Mouse (Mus musculus): ENCODE data around the gene Col4a1. TPM values are rescaled to one million over a fixed set of nuclear protein-coding genes. Genes with fewer than 3 reads are reported as not detected.

Col4a1 gene
- polyA plus RNA-seq, 1 experiment from 2014 or later: 143 TPM

DNA sequence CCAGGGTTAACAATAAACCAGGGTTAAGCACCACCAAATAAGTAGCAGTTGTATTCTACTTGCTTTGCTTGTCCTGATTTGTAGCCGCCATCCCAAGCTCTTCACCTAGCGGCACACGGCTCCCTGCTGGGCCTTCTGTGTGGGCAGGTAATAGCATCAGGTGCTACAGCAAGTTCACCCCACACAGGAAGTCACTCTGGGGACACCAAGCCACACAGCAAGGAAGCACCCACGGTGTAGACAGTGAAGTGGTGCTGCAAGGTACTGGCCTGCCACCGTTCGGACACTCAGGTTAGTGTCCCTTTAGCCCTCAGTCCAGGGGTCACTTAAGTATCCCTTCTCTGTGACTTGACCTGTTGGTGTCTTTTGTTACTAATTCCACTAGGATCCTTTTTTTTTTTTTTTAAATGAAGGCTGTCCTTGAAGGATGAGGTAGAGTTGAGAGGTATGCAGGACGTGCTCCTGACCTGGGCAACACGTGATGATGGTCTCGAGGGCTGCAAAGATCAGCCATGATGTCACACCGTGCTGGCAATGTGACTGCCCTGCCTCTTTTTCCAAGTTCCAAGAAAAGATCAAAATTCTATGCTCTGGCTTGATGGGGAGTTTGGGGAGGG is 57.6 kb downstream of the Col4a1 start:
- Histone ChIP-seq H3K36me3 (no peaks in the 10 kb centered on the region), H3K4me3 (no peak overlapping the region), H3K27ac (no peak overlapping the region), H3K9me3 (no peaks in the 10 kb centered on the region), H3K4me1 (peaks cover 73% of the 10 kb centered on the region), H3K27me3 (ENCODE audit: insufficient read depth, poor library complexity, severe bottlenecking) (no peaks in the 10 kb centered on the region)
- 80% methylated on average over 10 of the region's 10 CpGs for WGBS
- no peak for DNase-seq (ENCODE audit: low spot score)

GRCm38 (mm10) chr8:11254510-11254909 is 58.1 kb downstream of the Col4a1 start:
- Histone ChIP-seq H3K4me1 (peaks cover 73% of the 10 kb centered on the region), H3K4me3 (no peak overlapping the region), H3K27ac (peak overlapping the region; percentile 57), H3K36me3 (no peaks in the 10 kb centered on the region), H3K9me3 (no peaks in the 10 kb centered on the region), H3K27me3 (ENCODE audit: insufficient read depth, poor library complexity, severe bottlenecking) (no peaks in the 10 kb centered on the region)
- DNase-seq (ENCODE audit: low spot score): no peak
- WGBS: 66% methylated on average over 2 of the region's 2 CpGs

DNA sequence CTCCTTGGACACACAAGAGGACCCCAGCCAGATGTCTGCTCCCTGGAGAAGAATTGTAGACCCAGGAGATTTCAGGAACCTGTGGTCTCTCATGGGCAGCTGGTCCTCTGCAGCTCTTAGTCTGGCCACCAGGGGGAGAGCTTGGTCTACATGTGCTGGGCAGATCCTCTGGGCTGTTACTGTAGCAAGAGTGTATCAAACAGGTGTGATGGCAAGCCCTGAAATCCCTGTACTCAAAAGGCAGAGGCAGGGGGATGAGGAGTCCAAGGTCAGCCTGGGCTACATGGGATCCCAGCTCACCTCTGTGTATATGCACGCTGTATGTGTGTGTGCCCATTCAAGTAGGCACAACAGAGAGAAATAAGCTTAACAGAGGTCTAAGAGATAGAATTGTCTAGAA is 59.1 kb downstream of the Col4a1 start:
- no peaks in the 10 kb centered on the region for H3K9me3 ChIP-seq
- peak overlapping the region; percentile 79; the same call in 1 of the 2 replicates for H3K27ac ChIP-seq
- no peak overlapping the region for H3K4me3 ChIP-seq
- H3K36me3 ChIP-seq: no peaks in the 10 kb centered on the region
- H3K27me3 ChIP-seq (ENCODE audit: insufficient read depth, poor library complexity, severe bottlenecking): no peaks in the 10 kb centered on the region
- H3K4me1 ChIP-seq: peaks cover 72% of the 10 kb centered on the region
- 53% methylated on average over 1 of the region's 1 CpGs for WGBS
- DNase-seq (ENCODE audit: low spot score): peak; percentile 88

DNA sequence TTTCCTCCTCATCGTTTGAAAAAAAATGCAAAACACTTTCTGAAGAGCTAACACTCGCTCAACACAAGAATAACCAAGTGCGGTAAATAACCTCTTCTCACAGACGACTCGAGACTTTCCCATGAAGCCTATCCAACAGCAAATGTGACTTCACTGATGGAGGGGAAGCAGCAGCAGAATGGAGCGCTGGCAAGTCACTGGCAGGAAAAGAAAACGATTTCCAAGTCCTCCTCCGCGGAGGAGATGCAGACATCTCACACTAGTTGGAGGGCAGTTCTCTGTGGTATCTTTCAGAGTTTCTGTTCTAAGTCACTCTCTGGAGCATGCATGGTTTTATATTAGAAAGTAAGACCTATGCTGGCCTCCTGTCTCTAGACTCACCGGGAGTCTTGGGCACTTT is 59.6 kb downstream of the Col4a1 start:
- DNase-seq (ENCODE audit: low spot score): no peak
- no peaks in the 10 kb centered on the region for H3K27me3 ChIP-seq (ENCODE audit: insufficient read depth, poor library complexity, severe bottlenecking)
- no peaks in the 10 kb centered on the region for H3K36me3 ChIP-seq
- no peak overlapping the region; the same call in 1 of the 2 replicates for H3K4me3 ChIP-seq
- peaks cover 67% of the 10 kb centered on the region for H3K4me1 ChIP-seq
- H3K27ac ChIP-seq: peak overlapping the region; percentile 79; the same call in 1 of the 2 replicates
- 75% methylated on average over 10 of the region's 10 CpGs for WGBS
- no peaks in the 10 kb centered on the region for H3K9me3 ChIP-seq

DNA sequence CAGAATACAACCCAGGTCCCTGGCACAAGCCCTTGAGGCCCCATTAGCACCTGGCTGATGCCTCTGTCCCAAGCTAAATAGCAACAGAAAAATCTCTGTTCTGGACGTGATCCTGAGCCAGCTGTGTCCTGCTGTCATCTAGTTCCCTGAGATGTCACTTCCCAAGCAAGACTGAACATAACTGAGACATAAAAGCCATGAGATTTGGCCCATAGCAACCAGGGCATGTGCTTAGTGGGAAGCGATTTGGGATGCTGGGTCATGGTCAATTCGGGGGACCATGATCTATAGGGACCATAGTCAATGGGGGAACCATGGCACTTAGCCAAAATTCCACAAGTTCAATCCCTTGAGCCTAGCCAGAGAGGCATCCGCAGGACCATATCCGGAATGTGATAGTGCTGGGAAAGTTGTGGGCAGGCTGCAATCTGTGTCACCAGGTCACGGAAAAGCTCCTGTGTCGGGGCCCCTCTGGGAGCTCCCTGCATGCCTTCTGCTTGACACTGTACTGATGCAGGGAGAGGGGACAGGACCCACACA is 60.3 kb downstream of the Col4a1 start:
- H3K9me3 ChIP-seq: no peaks in the 10 kb centered on the region
- 35% methylated on average over 7 of the region's 7 CpGs for WGBS
- peak overlapping the region; percentile 79 for H3K27ac ChIP-seq
- no peaks in the 10 kb centered on the region for H3K27me3 ChIP-seq (ENCODE audit: insufficient read depth, poor library complexity, severe bottlenecking)
- peaks cover 2% of the 10 kb centered on the region; the same call in 1 of the 2 replicates for H3K36me3 ChIP-seq
- H3K4me3 ChIP-seq: peak overlapping the region; percentile 15; the same call in 1 of the 2 replicates
- peaks cover 59% of the 10 kb centered on the region for H3K4me1 ChIP-seq
- DNase-seq (ENCODE audit: low spot score): peak; percentile 87

GRCm38 (mm10) chr8:11250149-11250548 is 62.5 kb downstream of the Col4a1 start:
- DNase-seq (ENCODE audit: low spot score): no peak
- no peak overlapping the region for H3K4me3 ChIP-seq
- no peaks in the 10 kb centered on the region for H3K27me3 ChIP-seq (ENCODE audit: insufficient read depth, poor library complexity, severe bottlenecking)
- H3K4me1 ChIP-seq: peaks cover 50% of the 10 kb centered on the region
- 77% methylated on average over 8 of the region's 8 CpGs for WGBS
- H3K36me3 ChIP-seq: peaks cover 23% of the 10 kb centered on the region
- H3K9me3 ChIP-seq: no peaks in the 10 kb centered on the region
- peak overlapping the region; percentile 44; the same call in 1 of the 2 replicates for H3K27ac ChIP-seq

- no peak for DNase-seq (ENCODE audit: low spot score)
- Histone ChIP-seq H3K36me3 (peaks cover 27% of the 10 kb centered on the region), H3K4me1 (peaks cover 47% of the 10 kb centered on the region), H3K9me3 (no peaks in the 10 kb centered on the region), H3K27me3 (ENCODE audit: insufficient read depth, poor library complexity, severe bottlenecking) (no peaks in the 10 kb centered on the region), H3K4me3 (no peak overlapping the region), H3K27ac (no peak overlapping the region)
- WGBS: 56% methylated on average over 7 of the region's 7 CpGs
Measured at GRCm38 (mm10) chr8:11249541-11250058, 63.0 kb downstream of the Col4a1 start.

GRCm38 (mm10) chr8:11248712-11249111 is 63.9 kb downstream of the Col4a1 start:
- no peaks in the 10 kb centered on the region for H3K9me3 ChIP-seq
- no peaks in the 10 kb centered on the region for H3K27me3 ChIP-seq (ENCODE audit: insufficient read depth, poor library complexity, severe bottlenecking)
- no peak overlapping the region for H3K4me3 ChIP-seq
- H3K4me1 ChIP-seq: peaks cover 39% of the 10 kb centered on the region
- H3K36me3 ChIP-seq: peaks cover 35% of the 10 kb centered on the region
- 26% methylated on average over 7 of the region's 7 CpGs for WGBS
- H3K27ac ChIP-seq: peak overlapping the region; percentile 69
- no peak for DNase-seq (ENCODE audit: low spot score)

- H3K27me3 ChIP-seq (ENCODE audit: insufficient read depth, poor library complexity, severe bottlenecking): no peaks in the 10 kb centered on the region
- H3K4me3 ChIP-seq: no peak overlapping the region
- peaks cover 95% of the 10 kb centered on the region for H3K36me3 ChIP-seq
- WGBS: 66% methylated on average over 2 of the region's 2 CpGs
- H3K4me1 ChIP-seq: no peaks in the 10 kb centered on the region
- H3K9me3 ChIP-seq: no peaks in the 10 kb centered on the region
- no peak overlapping the region for H3K27ac ChIP-seq
- no peak for DNase-seq (ENCODE audit: low spot score)
Measured at GRCm38 (mm10) chr8:11241488-11241887, 71.1 kb downstream of the Col4a1 start.

DNA sequence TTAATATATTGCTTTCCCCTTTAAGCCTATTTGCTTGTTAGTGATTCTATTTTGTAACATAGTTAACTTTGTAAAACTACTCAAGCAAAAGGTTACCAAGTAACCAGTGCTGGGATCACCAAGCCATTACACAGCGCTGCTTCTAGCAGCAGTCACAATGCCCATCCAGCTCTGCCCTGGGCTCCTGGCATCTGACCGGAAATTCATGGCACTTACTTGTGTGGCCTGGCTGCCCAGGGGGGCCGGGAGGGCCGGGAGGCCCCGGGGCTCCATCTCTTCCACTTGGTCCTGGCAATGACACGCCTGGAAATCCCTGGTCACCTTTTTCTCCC is 77.8 kb downstream of the Col4a1 start:
- Histone ChIP-seq H3K27me3 (ENCODE audit: insufficient read depth, poor library complexity, severe bottlenecking) (no peaks in the 10 kb centered on the region), H3K4me3 (no peak overlapping the region), H3K4me1 (peaks cover 6% of the 10 kb centered on the region; the same call in 1 of the 2 replicates), H3K9me3 (no peaks in the 10 kb centered on the region), H3K27ac (no peak overlapping the region), H3K36me3 (peaks cover 91% of the 10 kb centered on the region)
- DNase-seq (ENCODE audit: low spot score): no peak
- WGBS: 82% methylated on average over 6 of the region's 6 CpGs

- Histone ChIP-seq H3K4me3 (no peak overlapping the region), H3K4me1 (peaks cover 6% of the 10 kb centered on the region; the same call in 1 of the 2 replicates), H3K27ac (no peak overlapping the region), H3K27me3 (ENCODE audit: insufficient read depth, poor library complexity, severe bottlenecking) (no peaks in the 10 kb centered on the region), H3K36me3 (peaks cover 91% of the 10 kb centered on the region), H3K9me3 (no peaks in the 10 kb centered on the region)
- no peak for DNase-seq (ENCODE audit: low spot score)
- 42% methylated on average over 10 of the region's 10 CpGs for WGBS
Measured at GRCm38 (mm10) chr8:11234151-11234878, 78.3 kb downstream of the Col4a1 start.

- H3K27me3 ChIP-seq (ENCODE audit: insufficient read depth, poor library complexity, severe bottlenecking): no peaks in the 10 kb centered on the region
- no peaks in the 10 kb centered on the region for H3K9me3 ChIP-seq
- no peak overlapping the region for H3K27ac ChIP-seq
- peaks cover 90% of the 10 kb centered on the region for H3K36me3 ChIP-seq
- no peak overlapping the region for H3K4me3 ChIP-seq
- H3K4me1 ChIP-seq: peaks cover 6% of the 10 kb centered on the region; the same call in 1 of the 2 replicates
- DNase-seq (ENCODE audit: low spot score): no peak
- 81% methylated on average over 4 of the region's 4 CpGs for WGBS
Measured at GRCm38 (mm10) chr8:11233009-11233408, 79.6 kb downstream of the Col4a1 start.

DNA sequence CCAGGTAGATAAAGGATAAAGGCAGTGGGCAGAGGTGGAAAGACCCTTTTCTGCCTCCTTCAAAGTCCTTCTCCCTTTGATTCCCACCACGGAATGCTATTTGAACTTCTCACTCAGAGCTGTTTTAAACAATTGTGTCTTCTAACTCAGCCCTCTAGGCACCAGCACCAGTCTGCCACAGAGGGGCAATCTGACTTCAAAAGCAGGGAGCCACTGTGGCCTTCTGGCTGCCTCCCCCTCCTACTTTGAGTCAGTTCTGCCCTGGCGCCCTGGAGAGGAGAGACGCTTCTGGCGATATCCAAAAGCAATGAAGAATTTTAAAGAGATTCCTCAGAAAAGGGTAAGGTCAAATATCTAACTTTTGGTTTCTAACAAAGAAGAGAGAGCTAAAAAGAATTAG is 82.3 kb downstream of the Col4a1 start:
- H3K27ac ChIP-seq: no peak overlapping the region
- H3K36me3 ChIP-seq: peaks cover 91% of the 10 kb centered on the region
- 69% methylated on average over 4 of the region's 4 CpGs for WGBS

More for the DNA sequence above, 82.3 kb downstream of the Col4a1 start:
- no peak overlapping the region for H3K4me3 ChIP-seq
- no peaks in the 10 kb centered on the region for H3K9me3 ChIP-seq
- DNase-seq (ENCODE audit: low spot score): no peak
- H3K27me3 ChIP-seq (ENCODE audit: insufficient read depth, poor library complexity, severe bottlenecking): no peaks in the 10 kb centered on the region
- peaks cover 6% of the 10 kb centered on the region; the same call in 1 of the 2 replicates for H3K4me1 ChIP-seq

Measured in heart, embryonic 10.5 days (tissue).